Mouse (Mus musculus) neural tube, embryonic 10.5 days (tissue): Measurements from ENCODE around the gene Peak1.

Source experiments
- DNase-seq: peaks from one replicate; pipeline ENCODE4 v3.0.0-alpha.2; 2017; ENCODE audit warnings: low spot score; ENCODE audit errors: extremely low spot score

The Peak1 gene

DNA sequence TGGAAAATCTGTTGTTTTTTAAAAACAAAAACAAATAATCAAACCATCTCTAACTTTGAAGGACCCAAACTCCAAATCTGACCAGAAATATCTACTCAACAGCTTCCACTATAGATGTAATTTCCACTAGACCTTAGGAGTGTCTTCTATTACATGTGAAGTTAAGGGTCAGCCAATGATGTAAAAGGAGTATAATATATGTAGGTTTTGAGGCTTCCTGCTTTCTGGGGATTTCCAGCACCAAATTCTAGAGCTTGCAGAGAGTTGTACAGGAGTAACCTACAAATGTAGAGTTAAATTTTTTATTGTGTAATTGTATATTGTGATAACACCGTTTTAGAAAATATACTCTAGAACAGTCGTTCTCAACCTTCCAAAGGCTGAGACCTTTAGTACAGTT is 96.6 kb downstream of the Peak1 start:
- DNase-seq, result no peak

GRCm38 (mm10) chr9:56314326-56314725 is 103.5 kb downstream of the Peak1 start:
- DNase-seq, result no peak

DNA sequence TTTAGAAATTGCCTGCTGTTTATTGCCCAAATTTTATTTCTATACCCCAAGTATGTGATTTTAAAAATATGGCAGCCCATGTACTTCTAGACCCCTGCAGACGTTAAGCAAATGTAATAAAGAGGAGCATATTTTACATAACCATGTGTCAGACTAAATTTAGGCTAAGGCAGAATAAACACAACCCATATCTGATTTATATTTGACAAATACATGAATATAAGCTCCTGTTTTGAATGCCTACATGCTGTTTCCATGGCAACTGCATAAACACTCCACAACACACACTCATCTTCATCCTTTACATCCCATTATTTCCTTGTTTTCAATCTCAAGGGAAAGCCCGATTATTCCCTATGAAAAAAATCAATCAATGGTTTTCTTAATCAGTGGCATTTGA is 108.8 kb downstream of the Peak1 start:
- DNase-seq, result no peak

- no peak for DNase-seq
These were observed 113.3 kb downstream of the Peak1 start for GRCm38 (mm10) chr9:56304526-56304925.

DNA sequence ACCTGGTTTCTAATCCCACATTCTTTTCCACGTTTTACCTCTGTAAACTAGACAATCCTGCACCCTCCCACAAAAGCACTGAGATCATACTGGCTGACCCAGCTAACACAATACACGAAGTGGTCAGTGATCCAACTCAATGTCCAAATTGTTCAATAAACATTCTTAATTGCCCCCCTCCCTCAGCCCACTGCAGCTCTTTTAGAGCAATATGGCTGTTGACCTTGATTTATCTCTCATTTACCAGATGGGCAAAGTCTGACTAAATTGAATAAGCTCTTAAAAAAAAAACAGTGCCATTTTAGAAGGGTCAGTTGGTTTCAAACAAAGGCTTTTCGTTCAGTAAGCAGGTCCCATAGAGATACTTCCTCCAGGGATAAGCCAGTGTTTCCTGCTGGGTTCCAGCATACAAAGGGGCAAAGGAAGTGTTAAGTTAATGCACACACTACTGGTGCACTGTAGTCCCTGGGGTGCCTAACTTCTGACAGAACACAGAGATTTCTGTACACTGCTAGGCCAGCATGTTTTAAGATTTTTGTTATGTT is 114.9 kb downstream of the Peak1 start:
- DNase-seq, result peak; percentile 15

DNA sequence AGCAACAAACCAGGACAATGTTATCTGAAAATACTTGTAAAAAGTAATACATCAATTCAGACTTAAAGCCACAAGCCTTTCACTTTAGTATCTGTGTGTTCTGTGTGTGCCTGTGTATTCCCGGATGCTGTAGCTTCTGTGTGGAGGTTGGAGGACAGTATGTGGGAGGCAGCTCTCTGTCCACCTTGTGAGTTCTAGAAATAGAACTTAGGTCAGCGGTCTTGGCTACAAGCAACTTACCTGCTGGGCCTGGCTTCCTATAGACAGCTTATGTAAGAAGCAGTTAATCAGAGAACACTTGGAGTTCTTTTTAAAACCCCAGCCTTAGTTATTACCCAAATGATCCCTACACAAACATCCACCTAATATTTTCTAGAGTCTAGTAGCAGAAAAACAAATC is 127.8 kb downstream of the Peak1 start:
- no peak for DNase-seq

DNA sequence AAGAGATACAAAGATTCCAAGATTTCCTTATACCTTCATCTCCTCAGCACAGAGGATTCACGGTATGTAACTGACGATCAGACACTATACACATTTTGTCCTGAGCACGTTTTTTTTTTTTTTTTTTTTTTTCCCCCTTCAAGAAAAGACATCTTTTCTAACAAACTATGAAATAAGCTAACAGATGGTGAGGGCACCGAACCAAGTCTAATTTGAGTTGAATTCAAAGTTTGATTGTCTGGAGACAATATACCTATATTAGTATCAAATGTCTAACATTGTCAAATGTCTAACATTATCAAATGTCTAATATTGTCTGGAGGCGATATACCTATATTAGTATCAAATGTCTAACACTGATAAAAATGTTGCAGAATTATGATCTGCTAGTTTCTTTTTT is 135.4 kb downstream of the Peak1 start:
- no peak for DNase-seq

DNA sequence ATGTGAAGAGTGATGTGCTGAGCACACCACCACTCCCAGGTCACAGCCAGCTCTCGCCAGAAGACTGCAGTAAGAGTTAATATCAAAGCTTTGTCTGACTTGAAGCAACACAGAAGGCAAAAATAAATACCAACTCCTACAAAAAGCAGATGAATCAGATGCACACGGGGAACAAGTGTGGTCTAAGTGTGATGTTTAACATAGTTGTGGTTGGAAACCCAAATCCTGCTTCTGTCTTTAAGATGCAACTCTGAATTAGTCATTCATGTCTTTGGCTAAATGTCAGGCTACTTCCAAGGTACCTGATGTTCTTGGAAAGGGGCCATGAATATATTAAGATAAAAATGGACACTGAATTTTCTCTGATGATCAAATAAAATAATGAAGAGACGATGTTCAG is 144.3 kb downstream of the Peak1 start:
- no peak for DNase-seq

DNA sequence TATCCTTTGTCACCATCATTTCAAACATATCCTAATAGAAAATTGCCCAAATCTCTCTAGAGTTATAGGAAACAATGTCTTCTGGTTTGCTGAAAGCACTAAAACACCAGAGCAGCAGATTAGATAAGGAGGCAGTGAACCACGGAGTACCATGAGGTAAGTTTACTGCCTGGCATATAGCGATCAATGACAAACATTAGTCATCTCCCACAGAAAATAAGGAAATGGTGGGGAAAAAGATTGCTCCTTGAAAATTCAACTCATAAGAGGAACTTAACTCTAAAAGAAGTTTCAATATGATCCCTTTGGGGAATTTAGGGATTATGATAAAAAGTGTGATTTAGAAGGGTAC is 145.6 kb downstream of the Peak1 start:
- no peak for DNase-seq

DNA sequence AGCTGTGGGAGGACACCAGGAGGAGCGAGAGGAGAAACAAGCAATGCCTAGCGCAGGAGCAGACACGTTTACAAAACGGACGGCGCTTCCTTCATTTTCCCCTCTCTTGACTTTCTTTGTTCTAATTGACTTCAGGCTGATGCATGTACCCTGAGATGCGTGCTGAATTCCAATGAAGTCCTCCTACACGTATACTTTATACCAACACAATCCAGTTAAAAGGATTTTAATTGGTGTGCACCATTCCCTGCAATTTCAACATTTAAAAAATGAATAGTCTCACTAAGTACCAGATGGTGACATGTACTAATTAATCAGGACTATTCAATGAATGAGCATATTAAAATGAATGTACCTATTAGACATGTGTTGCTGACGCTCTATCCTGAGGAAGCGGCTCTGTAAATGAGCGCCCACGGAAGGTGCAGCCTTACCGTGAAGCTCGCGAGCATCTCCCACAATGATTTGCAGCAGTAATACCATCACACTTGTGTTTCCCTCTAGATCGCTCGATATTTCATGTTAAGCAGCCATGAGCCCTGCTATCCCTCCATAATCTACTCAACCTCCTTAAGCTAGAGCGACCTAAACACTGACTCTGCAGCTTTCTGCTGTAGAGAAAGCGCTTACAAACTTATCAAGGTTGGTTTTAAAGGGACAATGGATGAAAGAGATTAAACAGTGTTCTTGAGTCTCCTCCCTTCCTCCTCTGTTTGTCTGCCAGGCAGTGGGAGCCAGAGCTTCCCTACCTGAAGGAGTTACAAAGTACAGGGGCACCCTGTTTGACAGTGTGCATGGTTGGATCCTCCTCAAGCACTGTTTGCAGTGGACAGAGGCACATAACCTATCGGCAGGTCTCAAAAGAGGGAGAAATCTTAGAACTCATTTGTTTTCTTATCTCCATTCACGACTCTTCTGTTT is 146.3 kb downstream of the Peak1 start:
- no peak for DNase-seq

DNA sequence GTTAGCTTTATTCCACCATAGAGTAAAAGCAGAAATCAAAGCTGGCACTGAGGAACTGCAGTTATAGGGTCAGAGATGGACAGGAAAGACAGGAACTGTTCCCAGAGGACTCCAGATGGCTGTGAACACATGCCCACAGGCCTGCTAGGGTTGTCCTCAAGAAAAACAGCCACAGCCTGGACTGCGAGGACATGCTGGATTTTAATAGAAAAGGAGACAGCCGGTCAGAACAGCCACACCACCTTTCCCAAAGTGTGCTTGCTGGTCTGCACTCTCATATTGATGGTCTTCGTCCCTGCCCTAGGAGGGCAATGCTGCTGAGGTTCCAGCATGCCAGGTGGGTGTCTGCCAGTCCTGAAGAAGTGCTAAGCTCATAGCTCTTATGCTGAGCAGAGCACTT is 148.8 kb downstream of the Peak1 start:
- no peak for DNase-seq

GRCm38 (mm10) chr9:56266200-56266815 is 151.6 kb downstream of the Peak1 start:
- no peak for DNase-seq

GRCm38 (mm10) chr9:56265460-56266199 is 152.2 kb downstream of the Peak1 start:
- no peak for DNase-seq

GRCm38 (mm10) chr9:56265022-56265360 is 152.9 kb downstream of the Peak1 start:
- DNase-seq, result no peak

DNA sequence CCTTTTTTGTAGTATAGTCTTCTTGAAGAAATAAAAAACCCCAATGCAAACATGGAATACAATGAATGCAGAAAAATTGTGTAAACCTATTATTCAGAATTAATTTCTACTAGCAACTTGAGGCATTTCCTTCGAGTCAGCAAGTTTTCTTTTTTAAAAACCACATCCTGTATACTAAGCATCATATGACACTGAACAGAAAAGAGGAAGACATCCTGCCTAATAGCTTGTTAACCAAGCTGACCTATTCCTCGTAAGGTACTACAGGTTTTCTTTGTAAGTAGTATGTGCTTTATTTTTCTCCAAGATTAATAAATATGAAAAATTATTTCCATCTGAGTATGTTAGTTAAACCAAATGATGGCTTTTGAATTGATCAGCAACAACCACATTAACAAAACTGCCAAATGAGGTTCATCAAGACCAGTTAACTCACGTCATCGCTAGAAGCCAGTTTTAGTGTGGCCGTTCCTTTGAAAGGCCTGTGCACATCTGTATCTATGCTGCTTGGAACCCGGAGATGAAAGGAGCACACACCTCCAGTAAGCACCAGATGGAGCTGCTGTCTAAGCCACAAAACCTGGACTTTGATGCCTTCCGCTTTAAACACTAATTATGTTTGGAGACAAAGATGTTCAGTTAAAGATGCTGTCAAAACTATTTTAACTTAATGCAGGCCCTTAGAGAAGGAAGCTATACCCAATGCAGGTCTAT is 153.4 kb downstream of the Peak1 start:
- DNase-seq, result peak; percentile 14

DNA sequence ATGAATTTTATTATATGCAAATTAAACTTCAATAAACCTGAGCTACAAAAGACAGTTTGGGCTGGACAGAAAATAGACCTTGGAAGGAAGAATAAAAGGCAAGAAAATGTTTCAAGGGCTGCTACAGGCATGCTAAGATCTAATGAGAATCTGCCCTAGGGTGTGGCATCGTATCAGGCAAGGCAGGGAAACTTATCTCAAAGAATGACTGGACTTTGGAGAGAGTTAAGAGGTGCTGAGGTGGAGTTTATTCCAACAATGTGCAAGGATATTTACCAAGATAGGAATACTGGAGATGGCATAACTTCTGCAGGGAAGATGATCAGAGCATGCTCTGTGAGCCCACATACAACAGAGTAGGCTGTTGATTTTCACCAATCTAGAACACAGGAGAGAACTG is 154.8 kb downstream of the Peak1 start:
- no peak for DNase-seq

DNA sequence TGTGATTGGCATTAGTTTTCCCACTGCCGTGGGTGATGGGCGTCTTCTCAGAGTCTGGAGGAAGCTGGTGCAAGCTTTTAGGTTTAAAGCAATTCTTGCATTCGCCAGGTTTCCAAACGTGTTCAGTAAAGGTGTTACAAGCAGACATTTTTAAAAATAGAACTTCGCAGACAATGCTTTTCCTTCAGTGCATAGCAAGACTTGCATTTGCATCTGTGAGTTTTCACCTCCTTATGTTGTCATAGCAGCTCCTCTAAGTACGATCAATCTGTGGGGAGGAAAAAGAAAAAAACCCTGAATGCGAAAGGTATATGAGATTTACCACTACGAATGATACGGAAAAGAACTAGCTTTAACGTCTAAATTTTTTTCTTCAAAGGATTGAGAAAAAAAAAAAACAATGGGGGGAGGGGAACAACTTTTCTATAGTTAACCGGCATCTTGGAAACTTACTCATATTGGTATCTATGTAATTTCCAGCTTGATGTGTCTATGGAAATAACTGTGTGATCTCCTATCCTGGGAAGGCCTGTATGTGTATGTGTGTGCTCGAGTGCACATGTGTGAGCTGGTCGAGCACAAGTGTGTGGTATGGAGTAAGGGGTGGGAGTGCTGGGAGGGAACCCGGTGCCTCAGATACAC is 157.3 kb downstream of the Peak1 start:
- no peak for DNase-seq

- no peak for DNase-seq
These were observed 157.9 kb downstream of the Peak1 start for GRCm38 (mm10) chr9:56259790-56260494.

GRCm38 (mm10) chr9:56258261-56258790 is 159.5 kb downstream of the Peak1 start:
- no peak for DNase-seq
